In genomic region chr2:40478747-40479662, GRCm38 (mm10) we compare ENCODE assay signal across 11 mouse cellular contexts.
A peak's percentile ranks its signal among the peaks of the same experiment; 100 is the strongest.
DNase-seq lines count a peak whose midpoint lies in the region; ATAC-seq lines count a peak whose summit lies in the region.
"Had no signal": no experiment of that assay in that cellular context is flagged by ENCODE, and none has a peak within 500 bp of the region (broad histone marks: within the 10 kb centered on the region; RNA-seq: fewer than 3 reads in every experiment).

No protein-coding gene starts in this region.

- 37% methylated on average over 2 of the region's 2 CpGs for WGBS in hindbrain, embryonic 16.5 days
- WGBS in hindbrain, embryonic 10.5 days = 86% methylated on average over 2 of the region's 2 CpGs
- WGBS in forebrain, embryonic 12.5 days = 33% methylated on average over 2 of the region's 2 CpGs
- 67% methylated on average over 2 of the region's 2 CpGs for WGBS in kidney, embryonic 14.5 days
- 83% methylated on average over 2 of the region's 2 CpGs for WGBS in heart, embryonic 10.5 days

- no peaks in the 10 kb centered on the region for H3K36me3 ChIP-seq in hindbrain, embryonic 16.5 days (ENCODE audit: control insufficient read depth, insufficient read depth, low read length)
- H3K36me3 ChIP-seq in hindbrain, embryonic 10.5 days = no peaks in the 10 kb centered on the region
- no peaks in the 10 kb centered on the region for H3K36me3 ChIP-seq in forebrain, embryonic 12.5 days (replicated peaks)
- H3K36me3 ChIP-seq in kidney, embryonic 14.5 days (ENCODE audit: control insufficient read depth, insufficient read depth, low read length) = no peaks in the 10 kb centered on the region
- H3K36me3 ChIP-seq in heart, embryonic 10.5 days = no peaks in the 10 kb centered on the region
- H3K36me3 ChIP-seq: heart, embryonic 15.5 days had no signal

- ATAC-seq in hindbrain, embryonic 16.5 days = 0 out of 2 replicates have a peak, but pooled peaks have one; percentile 48
- peak; percentile 55; the same call in 1 of the 2 replicates for ATAC-seq in forebrain, embryonic 12.5 days (ENCODE audit: low FRiP score)
- peak; percentile 20; the same call in 1 of the 2 replicates for ATAC-seq in kidney, embryonic 14.5 days (ENCODE audit: low FRiP score, low TSS enrichment)
- ATAC-seq: liver, postnatal 0 days had no signal

- H3K4me1 ChIP-seq in hindbrain, embryonic 16.5 days (ENCODE audit: control insufficient read depth, insufficient read depth, low read depth, low read length) = no peaks in the 10 kb centered on the region
- no peaks in the 10 kb centered on the region for H3K4me1 ChIP-seq in hindbrain, embryonic 10.5 days (replicated peaks)
- H3K4me1 ChIP-seq in forebrain, embryonic 12.5 days = no peaks in the 10 kb centered on the region; the same call in 1 of the 2 replicates
- H3K4me1 ChIP-seq in kidney, embryonic 14.5 days (ENCODE audit: control insufficient read depth, insufficient read depth, low read length) = no peaks in the 10 kb centered on the region
- no peaks in the 10 kb centered on the region for H3K4me1 ChIP-seq in heart, embryonic 10.5 days
- H3K4me1 ChIP-seq: heart, embryonic 15.5 days had no signal

- no peak for DNase-seq in hindbrain, embryonic 10.5 days (ENCODE audit: low spot score)
- DNase-seq in retina, adult 2 months (ENCODE audit: low read depth, low spot score) = peak; percentile 4
- DNase-seq in left cerebral cortex, adult 11 months (ENCODE audit: low spot score) = no peak
- no peak for DNase-seq in heart, embryonic 10.5 days (ENCODE audit: low spot score)
- no peak for DNase-seq in embryo, embryonic 11 days
- DNase-seq: gastrocnemius, postnatal 10 days; liver, postnatal 0 days had no signal

- H3K27ac ChIP-seq in hindbrain, embryonic 16.5 days (ENCODE audit: low read depth, low read length) = no peak overlapping the region
- no peak overlapping the region for H3K27ac ChIP-seq in hindbrain, embryonic 10.5 days
- H3K27ac ChIP-seq in forebrain, embryonic 12.5 days = no peak overlapping the region
- H3K27ac ChIP-seq in kidney, embryonic 14.5 days (ENCODE audit: low read depth, low read length) = no peak overlapping the region
- no peak overlapping the region for H3K27ac ChIP-seq in heart, embryonic 10.5 days
- H3K27ac ChIP-seq: heart, embryonic 15.5 days had no signal

- no peaks in the 10 kb centered on the region for H3K27me3 ChIP-seq in hindbrain, embryonic 16.5 days (replicated peaks; ENCODE audit: control insufficient read depth, insufficient read depth, low read length)
- H3K27me3 ChIP-seq in hindbrain, embryonic 10.5 days (ENCODE audit: insufficient read depth, poor library complexity, severe bottlenecking) = no peaks in the 10 kb centered on the region
- H3K27me3 ChIP-seq in forebrain, embryonic 12.5 days = no peaks in the 10 kb centered on the region
- H3K27me3 ChIP-seq in kidney, embryonic 14.5 days (ENCODE audit: control insufficient read depth, insufficient read depth, low read length) = no peaks in the 10 kb centered on the region
- H3K27me3 ChIP-seq in heart, embryonic 10.5 days (ENCODE audit: insufficient read depth, poor library complexity, severe bottlenecking) = no peaks in the 10 kb centered on the region
- H3K27me3 ChIP-seq: heart, embryonic 15.5 days had no signal

- H3K4me2 ChIP-seq in hindbrain, embryonic 16.5 days (ENCODE audit: low read length) = no peak overlapping the region
- no peak overlapping the region for H3K4me2 ChIP-seq in forebrain, embryonic 12.5 days
- H3K4me2 ChIP-seq in kidney, embryonic 14.5 days (replicated peaks; ENCODE audit: low read depth, low read length) = no peak overlapping the region
- H3K4me2 ChIP-seq: heart, embryonic 15.5 days had no signal

- H3K4me3 ChIP-seq in hindbrain, embryonic 16.5 days (ENCODE audit: low read length) = no peak overlapping the region
- no peak overlapping the region for H3K4me3 ChIP-seq in hindbrain, embryonic 10.5 days
- H3K4me3 ChIP-seq in forebrain, embryonic 12.5 days (replicated peaks) = no peak overlapping the region
- H3K4me3 ChIP-seq in kidney, embryonic 14.5 days (ENCODE audit: low read length) = no peak overlapping the region
- H3K4me3 ChIP-seq in heart, embryonic 10.5 days = no peak overlapping the region
- H3K4me3 ChIP-seq: heart, embryonic 15.5 days had no signal

- no peaks in the 10 kb centered on the region for H3K9me3 ChIP-seq in hindbrain, embryonic 16.5 days (ENCODE audit: control insufficient read depth, low read length)
- H3K9me3 ChIP-seq in hindbrain, embryonic 10.5 days = no peaks in the 10 kb centered on the region
- H3K9me3 ChIP-seq in forebrain, embryonic 12.5 days = no peaks in the 10 kb centered on the region
- H3K9me3 ChIP-seq in kidney, embryonic 14.5 days (ENCODE audit: control insufficient read depth, low read length) = no peaks in the 10 kb centered on the region
- H3K9me3 ChIP-seq in heart, embryonic 10.5 days = no peaks in the 10 kb centered on the region
- H3K9me3 ChIP-seq: heart, embryonic 15.5 days had no signal

- H3K9ac ChIP-seq in hindbrain, embryonic 16.5 days (ENCODE audit: low read depth, low read length) = no peak overlapping the region
- no peak overlapping the region for H3K9ac ChIP-seq in forebrain, embryonic 12.5 days
- no peak overlapping the region for H3K9ac ChIP-seq in kidney, embryonic 14.5 days (ENCODE audit: low read depth, low read length)
- H3K9ac ChIP-seq: heart, embryonic 15.5 days; liver, postnatal 0 days had no signal
